ENCODE assay signal across 19 mouse cellular contexts in the genomic region with DNA sequence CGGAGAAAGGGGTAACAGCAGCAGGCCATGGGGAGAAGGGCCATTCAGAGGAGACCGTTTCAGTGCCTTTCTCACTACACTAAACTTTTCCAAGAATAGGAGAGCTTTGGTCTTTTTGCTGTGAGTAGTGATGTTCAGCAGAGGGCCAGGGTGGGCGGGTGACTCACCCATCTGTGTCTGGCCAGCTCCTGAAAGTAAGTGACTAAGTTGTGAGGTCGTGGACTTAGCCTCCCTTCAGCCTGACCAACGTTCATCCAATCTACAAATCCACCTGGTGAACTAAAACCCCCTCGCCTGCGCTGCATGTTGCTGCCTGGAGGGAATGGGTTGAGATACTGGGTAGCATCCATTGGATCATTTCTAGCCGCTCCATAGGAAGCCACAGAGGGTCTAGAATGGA. TPM values are rescaled to one million over a fixed set of nuclear protein-coding genes. Genes with fewer than 3 reads are reported as not detected.
"Had no signal": no experiment of that assay in that cellular context is flagged by ENCODE, and none has a peak within 500 bp of the region (broad histone marks: within the 10 kb centered on the region; RNA-seq: fewer than 3 reads in every experiment).

No protein-coding gene starts in this region.

- H3K4me2 ChIP-seq: limb, embryonic 13.5 days; midbrain, embryonic 13.5 days; neural tube, embryonic 15.5 days had no signal

- H3K9ac ChIP-seq: limb, embryonic 13.5 days; liver, embryonic 14.5 days; midbrain, embryonic 13.5 days; neural tube, embryonic 15.5 days had no signal

- H3K4me1 ChIP-seq: limb, embryonic 13.5 days; neural tube, embryonic 15.5 days had no signal

- H3K4me3 ChIP-seq: limb, embryonic 13.5 days; midbrain, embryonic 13.5 days; myocyte; neural tube, embryonic 15.5 days had no signal

- H3K27me3 ChIP-seq: limb, embryonic 13.5 days; midbrain, embryonic 13.5 days; neural tube, embryonic 15.5 days had no signal

- H3K9me3 ChIP-seq: limb, embryonic 13.5 days; midbrain, embryonic 13.5 days; neural tube, embryonic 15.5 days had no signal

- ATAC-seq: midbrain, embryonic 13.5 days had no signal

- H3K27ac ChIP-seq: limb, embryonic 13.5 days; liver, embryonic 14.5 days; midbrain, embryonic 13.5 days; neural tube, embryonic 15.5 days had no signal

- DNase-seq: kidney, adult 8-10 months; kidney, postnatal 25 days; left cerebral cortex, postnatal 4 days; lung, adult 18-20 months; retina, postnatal 1 day; thymus, postnatal 4 days had no signal

RNA-seq across cellular contexts. Expression of gene Olfr90, which starts 18.2 kb away (rescaled TPM):
- total RNA-seq: layer of hippocampus, postnatal 10 days; left cerebral cortex, postnatal 4 days; liver, adult 2 months; megakaryocyte-erythroid progenitor cell, adult 5-6 weeks had no signal
- polyA plus RNA-seq: kidney, embryonic 16.5 days; liver, adult 2 months; liver, embryonic 14.5 days; lung, embryonic 16.5 days; midbrain, embryonic 13.5 days; myocyte; neural tube, embryonic 11.5 days; neural tube, embryonic 15.5 days; small intestine, adult 2 months; stomach, embryonic 16.5 days had no signal

RNA-seq across cellular contexts. Expression of gene Olfr91, which starts 28.0 kb away (rescaled TPM):
- total RNA-seq: layer of hippocampus, postnatal 10 days; left cerebral cortex, postnatal 4 days; liver, adult 2 months; megakaryocyte-erythroid progenitor cell, adult 5-6 weeks had no signal
- polyA plus RNA-seq: kidney, embryonic 16.5 days; limb, embryonic 13.5 days; liver, adult 2 months; liver, embryonic 14.5 days; lung, embryonic 16.5 days; midbrain, embryonic 13.5 days; myocyte; neural tube, embryonic 11.5 days; neural tube, embryonic 15.5 days; small intestine, adult 2 months; stomach, embryonic 16.5 days had no signal

RNA-seq across cellular contexts. Expression of gene Mog, which starts 46.9 kb away (rescaled TPM):
- total RNA-seq: liver, adult 2 months; megakaryocyte-erythroid progenitor cell, adult 5-6 weeks had no signal
- polyA plus RNA-seq: liver, adult 2 months; liver, embryonic 14.5 days; small intestine, adult 2 months; stomach, embryonic 16.5 days had no signal

RNA-seq across cellular contexts. Expression of gene Olfr92, which starts 49.8 kb away (rescaled TPM):
- total RNA-seq: layer of hippocampus, postnatal 10 days; left cerebral cortex, postnatal 4 days; liver, adult 2 months; megakaryocyte-erythroid progenitor cell, adult 5-6 weeks had no signal
- polyA plus RNA-seq: kidney, embryonic 16.5 days; limb, embryonic 13.5 days; liver, adult 2 months; liver, embryonic 14.5 days; lung, embryonic 16.5 days; midbrain, embryonic 13.5 days; myocyte; neural tube, embryonic 11.5 days; neural tube, embryonic 15.5 days; small intestine, adult 2 months; stomach, embryonic 16.5 days had no signal
